Mouse (Mus musculus) liver, adult (tissue): Measurements from ENCODE around the gene Ssrp1.

Experiments
- GATA4 ChIP-seq: IDR thresholded peaks from 2 replicates; pipeline ENCODE4 v1.6.1; 2014; ENCODE audit warnings: mild to moderate bottlenecking, low read length; ENCODE audit not compliant: insufficient replicate concordance

Ssrp1 gene

DNA sequence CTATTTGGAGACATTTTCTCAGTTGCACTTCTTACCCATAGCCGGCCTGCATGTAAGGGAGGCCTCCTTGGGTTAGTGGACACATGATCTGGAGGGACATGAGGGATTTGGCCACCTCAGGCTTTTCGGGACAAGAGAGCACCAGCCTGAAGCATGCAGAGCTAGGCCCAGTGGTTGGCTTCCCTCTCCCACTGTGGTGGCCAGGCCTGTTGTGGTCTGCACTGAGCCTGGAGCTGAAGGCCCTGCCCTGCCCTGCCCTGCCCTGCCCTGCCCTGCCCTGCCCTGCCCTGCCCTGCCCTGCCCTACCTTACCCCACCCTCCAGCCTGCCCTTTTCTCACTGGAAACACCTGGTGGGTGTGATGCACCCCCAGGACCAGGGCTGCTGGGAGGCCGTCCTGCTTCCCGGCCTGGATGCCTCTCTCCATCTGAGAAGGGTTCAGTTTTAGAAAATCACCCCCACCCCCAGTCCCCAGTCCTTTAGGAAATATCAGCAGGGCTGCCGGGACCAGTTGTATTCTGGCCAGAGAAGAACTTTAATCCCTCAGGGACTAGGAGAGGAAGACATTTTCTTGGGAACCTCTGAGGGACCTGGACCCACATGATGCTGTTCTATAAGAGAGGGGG lies 16.3 kb downstream of the Ssrp1 start:
- no peak for TF ChIP-seq GATA4

DNA sequence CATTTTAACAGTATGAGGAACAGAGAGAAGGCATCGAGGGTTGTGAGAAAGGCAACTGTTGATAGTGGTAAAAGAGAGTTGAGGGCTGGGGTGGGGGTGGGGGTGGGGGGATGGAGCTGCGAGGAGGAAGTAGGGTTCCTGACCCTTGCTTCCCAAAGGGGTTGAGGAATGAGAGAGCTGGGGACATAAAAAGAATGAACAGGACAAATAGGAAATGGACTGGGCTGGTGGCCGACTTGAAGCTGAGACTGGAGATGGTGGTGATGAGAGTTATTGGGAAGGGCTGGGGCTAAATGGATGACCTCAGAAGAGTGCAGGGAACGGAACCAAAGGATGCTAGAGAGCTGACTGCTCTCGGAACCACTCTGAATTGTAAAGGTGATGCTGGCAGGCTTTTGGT lies 19.7 kb downstream of the Ssrp1 start:
- TF ChIP-seq GATA4, result no peak

DNA sequence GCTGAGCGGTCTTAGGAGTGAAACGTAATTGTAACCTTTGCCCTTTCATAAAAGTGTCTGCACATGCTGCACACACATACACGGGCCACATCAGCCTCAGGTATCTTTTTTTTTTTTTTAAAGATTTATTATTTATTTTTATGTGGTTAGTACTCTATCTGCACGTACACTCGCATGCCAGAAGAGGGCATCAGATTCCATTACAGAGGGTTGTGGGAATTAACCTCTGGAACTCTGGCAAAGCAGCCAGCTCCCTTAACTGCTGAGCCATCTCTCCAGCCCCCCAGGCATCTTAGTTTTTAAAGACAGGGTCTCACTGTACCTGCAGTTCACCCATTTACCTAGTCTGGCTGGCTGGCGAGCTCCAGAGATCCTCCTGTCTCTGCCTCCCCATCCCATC lies 22.6 kb downstream of the Ssrp1 start:
- no peak for TF ChIP-seq GATA4

DNA sequence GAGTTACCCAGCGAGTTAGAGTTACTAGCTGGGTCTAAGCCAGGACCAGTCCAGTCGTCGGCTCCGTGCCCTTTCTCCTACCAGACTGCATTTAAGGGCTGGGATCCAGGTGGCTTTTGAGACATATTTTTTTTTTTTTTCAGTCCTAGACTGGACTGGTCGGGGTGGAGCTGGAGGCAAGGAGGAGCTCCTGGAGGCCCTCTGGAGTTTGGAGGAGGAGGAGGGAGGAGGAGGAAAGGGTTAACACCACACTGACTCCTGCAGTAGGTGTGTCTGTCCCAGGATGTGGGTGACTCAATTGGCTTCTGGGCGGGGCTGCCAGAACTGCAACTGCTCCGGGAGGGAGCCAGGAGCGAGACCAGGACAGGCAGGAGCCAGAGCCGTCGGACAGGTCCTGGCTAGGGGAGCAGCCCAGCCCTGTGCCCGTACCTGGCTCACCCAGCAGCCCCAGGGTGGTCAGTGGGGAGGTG lies 23.6 kb downstream of the Ssrp1 start:
- no peak for TF ChIP-seq GATA4

DNA sequence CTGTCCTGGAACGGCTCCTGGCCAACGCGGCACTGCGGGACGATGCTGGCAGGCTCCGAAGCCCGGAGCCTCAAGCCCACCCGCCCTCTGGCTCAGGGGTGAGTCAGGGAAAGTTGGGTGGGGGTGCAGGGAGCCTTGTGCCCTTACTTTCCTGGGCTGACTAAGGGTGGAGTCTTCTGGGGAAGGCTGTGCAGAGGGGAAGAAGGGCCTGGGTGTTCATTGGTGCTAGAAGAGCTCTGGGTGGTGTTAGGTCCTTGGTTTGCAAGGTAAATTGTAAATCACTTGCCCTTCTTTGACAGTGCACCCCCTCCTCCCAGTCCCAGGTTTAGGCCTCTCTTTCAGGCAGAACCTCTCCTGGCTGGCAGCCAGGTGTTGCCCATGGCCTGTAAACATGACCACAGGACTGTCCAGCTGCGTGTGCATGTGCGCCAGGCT lies 24.1 kb downstream of the Ssrp1 start:
- TF ChIP-seq GATA4, result no peak

DNA sequence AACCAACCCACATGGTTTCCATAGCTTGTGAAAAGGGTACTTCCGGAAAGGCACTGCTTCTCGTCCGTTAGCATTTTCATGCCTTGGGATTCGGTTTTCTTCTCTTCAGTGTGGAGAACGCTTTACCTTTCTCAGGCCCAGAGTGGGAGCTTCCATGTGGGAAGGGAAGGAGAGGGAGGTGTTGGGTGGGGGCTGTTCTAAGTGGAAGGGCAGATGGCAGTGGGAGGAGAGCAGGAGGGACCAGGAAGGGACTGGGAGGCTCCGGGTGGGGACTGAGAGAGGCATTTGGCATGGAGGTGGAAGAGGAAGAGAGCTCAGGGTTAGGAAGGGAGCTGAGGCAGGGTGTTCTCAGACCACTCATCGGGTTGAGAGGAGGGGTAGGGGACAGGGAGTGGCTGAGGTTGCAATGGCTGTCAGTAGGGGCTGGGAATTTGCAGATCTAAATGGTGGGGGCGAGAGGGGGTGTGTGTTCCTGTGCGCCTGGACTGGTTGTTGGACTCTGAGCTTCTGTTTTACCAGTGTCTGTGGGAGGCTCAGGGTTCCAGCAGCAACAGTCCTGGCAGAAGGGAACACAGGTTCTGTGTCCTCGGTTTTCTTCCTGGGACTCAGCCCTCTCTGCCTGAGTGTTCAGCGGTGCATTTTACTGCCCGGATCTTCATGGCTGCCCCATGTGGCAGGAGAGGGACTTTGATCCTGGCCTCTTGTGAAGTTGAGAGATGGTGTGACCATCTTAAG lies 28.3 kb downstream of the Ssrp1 start:
- TF ChIP-seq GATA4, result no peak

DNA sequence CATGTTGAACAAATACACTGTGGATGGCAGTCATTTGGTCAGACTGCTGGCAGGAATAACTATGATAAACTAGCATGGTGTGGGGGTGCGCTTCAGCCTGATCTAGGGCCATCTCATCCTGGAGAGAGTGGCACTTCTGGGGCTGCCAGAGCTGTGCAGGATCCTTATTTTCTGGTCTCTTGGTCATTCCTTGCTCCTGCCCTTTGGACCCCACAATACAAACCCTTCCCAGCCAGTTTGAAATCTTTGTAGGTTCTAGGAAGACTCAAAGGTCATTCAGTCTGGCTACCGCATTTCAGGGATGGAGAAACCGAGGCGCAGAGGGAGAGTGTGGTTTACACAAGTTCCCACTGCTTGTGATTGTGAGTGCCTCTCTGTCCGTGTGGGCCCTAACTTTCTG lies 29.9 kb downstream of the Ssrp1 start:
- TF ChIP-seq GATA4, result no peak

DNA sequence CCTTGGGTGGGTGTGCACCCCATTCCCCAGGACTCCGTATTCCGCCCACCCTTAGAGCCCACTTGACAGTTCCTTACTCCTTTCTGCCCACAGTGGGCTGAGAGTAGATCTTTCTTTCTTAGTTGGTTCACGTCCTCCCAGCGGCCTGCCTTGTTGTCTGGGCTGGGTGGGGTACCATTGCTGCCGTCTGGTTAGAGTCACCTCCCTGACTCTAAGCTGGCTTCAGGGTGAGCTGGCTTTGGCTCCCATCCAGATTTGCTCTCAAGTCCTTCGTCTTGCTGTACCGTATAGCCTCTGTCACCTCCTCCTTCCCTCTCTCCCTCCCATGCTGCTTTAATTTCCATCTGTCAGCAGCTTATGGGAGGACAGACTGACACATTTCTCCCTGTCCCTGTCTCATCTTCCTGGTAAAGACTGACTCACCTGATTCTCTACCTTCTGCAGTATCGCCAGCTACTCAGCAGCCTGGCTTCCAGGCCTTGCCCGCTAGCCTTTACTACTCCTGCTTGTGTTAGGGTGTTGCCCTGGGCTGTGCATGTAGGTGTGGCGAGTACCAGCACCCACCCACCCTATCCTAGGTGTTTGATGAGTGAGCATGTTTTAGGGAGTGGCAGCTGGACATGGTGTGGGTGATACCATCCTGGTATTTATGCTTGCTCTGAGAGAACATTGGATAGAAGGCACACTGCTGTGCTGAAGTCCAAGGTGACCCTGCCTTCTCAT lies 31.0 kb downstream of the Ssrp1 start:
- TF ChIP-seq GATA4, result no peak

DNA sequence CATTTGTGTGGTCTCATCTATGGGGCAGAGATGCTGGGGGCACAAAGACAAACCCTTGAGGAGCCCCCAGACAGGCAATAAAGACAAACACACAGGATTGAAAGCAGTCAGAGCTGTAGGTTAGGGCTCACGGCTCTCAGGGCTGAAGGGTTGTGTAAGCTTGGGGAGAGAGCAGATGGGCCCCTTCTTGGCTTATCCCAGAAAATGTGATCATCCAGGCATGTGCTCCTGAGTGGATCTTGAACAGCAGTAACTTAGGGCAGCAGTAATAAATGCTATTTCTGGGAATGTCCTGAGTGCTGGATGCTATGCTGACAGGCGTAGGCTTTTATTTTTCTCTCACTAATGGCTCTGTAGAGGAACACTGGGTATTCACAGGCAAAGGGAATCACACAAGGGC lies 31.6 kb downstream of the Ssrp1 start:
- TF ChIP-seq GATA4, result no peak

DNA sequence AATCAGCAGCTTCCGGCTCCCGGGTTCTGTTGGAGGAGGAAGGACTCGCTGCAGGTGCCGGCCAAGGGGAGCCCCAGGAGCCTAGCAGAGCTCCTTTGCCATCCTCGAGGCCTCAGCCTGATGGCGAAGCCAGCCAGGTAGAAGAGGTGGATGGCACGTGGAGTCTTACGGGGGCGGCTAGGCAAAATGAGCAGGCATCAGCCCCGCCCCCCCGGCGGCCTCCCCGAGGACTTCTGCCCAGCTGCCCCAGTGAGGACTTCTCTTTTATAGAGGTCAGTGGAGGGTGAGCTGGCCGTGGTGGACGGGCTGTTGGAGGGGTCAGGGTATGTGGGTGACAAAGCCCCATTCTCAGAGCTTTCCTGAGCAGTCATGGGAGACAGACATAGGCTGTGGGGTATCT lies 33.1 kb downstream of the Ssrp1 start:
- no peak for TF ChIP-seq GATA4

DNA sequence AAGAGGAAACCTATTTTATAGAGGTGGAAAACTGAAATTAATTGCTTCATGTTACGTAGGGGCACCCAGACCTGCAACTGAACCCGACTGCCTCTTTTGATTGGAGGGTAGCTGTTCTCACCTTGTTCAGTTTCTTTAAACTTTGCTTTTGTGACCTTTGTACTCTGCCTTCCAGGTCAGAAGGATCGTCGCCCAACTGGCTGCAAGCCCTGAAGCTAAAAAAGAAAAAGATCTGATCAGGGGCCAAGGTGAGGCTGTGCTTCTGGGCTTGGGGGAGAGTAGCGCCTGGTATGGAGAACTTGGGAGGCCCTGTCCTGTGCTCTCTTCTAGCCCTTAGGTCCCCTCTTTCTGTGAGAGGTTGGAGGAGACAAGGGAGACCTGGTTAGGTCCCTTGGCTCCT lies 34.9 kb downstream of the Ssrp1 start:
- no peak for TF ChIP-seq GATA4

DNA sequence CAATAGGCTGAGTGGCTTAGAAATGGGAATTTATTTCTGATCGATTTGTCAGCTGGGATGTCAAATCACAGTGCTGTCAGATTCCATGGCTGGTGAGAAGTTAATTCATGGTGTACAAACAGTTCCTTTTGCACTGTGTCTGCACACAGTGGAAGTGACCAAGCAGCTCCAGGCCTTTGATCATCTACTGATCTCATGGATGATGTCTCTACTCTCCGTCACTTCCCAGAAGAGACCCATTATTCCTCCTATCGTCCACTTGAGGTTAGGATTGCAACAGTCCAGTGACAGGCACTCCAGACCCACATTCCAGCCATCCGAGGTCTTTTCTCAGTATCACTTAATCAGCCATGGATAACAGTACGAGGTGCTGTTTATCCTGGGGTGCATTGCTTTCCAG lies 36.7 kb downstream of the Ssrp1 start:
- TF ChIP-seq GATA4, result no peak

DNA sequence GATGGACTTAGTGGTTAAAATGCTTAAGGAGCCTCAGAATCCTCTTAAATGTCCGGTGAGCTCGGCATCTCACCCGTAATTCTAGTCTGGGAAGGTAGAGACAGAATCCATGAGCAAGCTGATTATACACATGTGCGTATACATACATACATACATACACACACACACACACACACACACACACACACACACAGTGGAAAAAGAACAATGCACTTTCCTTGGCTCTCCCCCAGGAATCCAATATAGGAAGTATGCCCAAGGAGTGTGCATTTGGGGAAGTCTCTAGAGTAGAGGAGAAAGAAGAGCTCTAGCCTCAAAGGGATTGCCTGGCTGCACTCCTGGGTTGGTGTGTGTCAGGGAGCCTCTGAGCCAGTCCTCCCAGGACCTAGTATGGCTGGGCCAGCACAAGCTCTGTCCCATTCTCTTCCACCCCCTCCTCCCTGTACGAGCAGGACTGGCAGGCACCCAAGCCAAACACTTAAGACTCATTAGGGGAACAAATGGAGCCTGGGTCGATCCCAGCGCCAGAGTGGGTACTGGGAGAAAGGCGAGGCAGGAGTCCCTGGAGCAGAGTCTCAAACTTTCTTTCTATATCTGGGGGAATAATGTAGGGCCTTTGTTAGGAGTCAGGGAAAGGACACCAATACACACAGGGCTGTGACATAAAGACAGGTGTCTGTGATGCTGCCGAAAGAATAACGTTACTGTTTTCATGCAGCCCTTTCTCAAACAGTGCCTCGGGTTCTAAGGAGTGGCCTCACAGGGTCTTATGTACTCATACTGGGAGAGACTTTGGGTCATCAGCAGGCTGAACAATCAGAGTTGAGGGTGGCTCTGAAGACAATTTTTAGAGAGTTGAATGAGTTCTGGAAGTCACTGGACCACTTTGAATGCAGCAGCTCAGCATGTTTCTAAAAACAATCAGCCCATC lies 51.9 kb downstream of the Ssrp1 start:
- no peak for TF ChIP-seq GATA4

DNA sequence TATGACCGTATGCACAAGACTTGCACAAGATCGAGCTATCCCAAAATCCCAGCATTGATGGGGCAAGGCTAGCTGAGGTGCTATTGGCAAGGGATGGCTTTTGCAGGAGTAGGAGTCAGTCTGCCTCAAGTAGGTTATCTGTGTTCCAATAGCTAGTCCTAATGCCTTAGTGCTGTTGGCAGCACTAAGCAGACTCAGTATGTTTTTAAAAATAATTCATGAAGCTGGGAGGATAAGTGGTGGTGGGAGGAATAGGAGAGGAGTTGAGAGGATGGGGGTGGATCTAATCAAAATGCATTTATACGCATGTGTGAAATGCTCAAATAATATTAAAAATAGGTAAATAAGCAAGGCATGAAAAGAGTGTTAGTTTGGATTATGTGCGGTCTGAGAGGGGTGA lies 54.3 kb downstream of the Ssrp1 start:
- no peak for TF ChIP-seq GATA4

DNA sequence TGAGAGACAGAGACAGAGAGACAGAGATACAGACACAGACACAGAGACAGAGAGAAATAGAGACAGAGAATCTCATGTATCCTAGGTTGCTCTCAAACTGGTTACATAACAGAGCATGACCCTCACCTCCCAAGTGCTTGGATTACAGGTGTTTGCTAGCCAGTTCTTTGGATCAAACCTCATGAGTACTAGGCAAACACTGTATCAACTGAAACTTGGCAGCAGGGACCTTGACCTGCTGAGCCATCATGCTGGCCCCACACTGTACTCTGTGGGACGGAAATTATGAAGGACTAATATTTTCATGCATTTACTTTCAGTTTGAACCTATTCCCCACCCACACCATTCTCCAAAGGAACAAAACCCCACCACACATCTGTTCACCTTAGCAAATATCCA lies 56.3 kb downstream of the Ssrp1 start:
- TF ChIP-seq GATA4, result no peak

DNA sequence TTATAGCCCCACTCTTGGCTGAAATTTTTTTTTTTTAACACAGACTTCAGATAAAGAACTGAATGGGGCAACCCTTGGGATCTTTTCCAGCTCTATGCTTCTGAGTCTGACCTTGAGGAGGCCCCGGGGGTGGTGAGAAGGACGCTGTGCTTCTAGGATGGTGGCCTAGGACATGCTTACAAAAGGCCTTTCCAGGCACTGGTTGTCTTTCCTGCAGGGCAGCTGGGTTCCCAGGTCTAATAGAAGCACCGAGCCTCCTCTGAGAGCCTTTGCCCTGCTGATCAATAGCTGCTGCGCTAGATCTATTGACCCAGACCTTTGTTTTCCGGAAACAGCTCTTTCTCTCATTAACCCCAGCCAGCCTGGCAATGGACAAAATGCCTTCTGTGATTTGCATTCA lies 58.9 kb downstream of the Ssrp1 start:
- no peak for TF ChIP-seq GATA4
